Mouse (Mus musculus): ENCODE data around the gene Ostn. TPM values are rescaled to one million over a fixed set of nuclear protein-coding genes. Genes with fewer than 3 reads are reported as not detected.
"Not testable (repeated sequence)": the region's sequence is repeated elsewhere in the genome, so short reads cannot be mapped to it uniquely, and the experiment has no call there.

The Ostn gene
- not detected in 2 replicates for polyA plus RNA-seq (2014; fragmentation: Nextera tagmentation; extraction: Ambion mirVana)

GRCm38 (mm10) chr16:27307189-27307588 is at the start of gene Ostn:
Ostn (plus strand) TSS chr16:27307489.
- not testable (repeated sequence) for H3K27me3 ChIP-seq (replicated peaks; ENCODE audit: control insufficient read depth, insufficient read depth, low read length); H3K4me2 ChIP-seq (ENCODE audit: low read length); H3K27ac ChIP-seq (ENCODE audit: low read depth); ATAC-seq (replicated peaks; ENCODE audit: low FRiP score, low TSS enrichment, low read depth); H3K4me1 ChIP-seq (replicated peaks; ENCODE audit: control insufficient read depth, insufficient read depth, low read length); H3K9me3 ChIP-seq (ENCODE audit: control insufficient read depth, low read length); H3K4me3 ChIP-seq (ENCODE audit: low read depth, low read length); DNase-seq (ENCODE audit: low spot score); H3K9ac ChIP-seq (ENCODE audit: low read length); H3K36me3 ChIP-seq (ENCODE audit: control insufficient read depth, insufficient read depth, low read length)
- WGBS, result 64% methylated on average over 4 of the region's 4 CpGs

- no peak for DNase-seq (ENCODE audit: low spot score)
- H3K9me3 ChIP-seq (ENCODE audit: control insufficient read depth, low read length), result no peaks in the 10 kb centered on the region
- H3K4me3 ChIP-seq (ENCODE audit: low read depth, low read length), result no peak overlapping the region
- H3K27me3 ChIP-seq (replicated peaks; ENCODE audit: control insufficient read depth, insufficient read depth, low read length), result no peaks in the 10 kb centered on the region
- H3K4me2 ChIP-seq (ENCODE audit: low read length), result no peak overlapping the region
- no peaks in the 10 kb centered on the region for H3K36me3 ChIP-seq (ENCODE audit: control insufficient read depth, insufficient read depth, low read length)
- no peaks in the 10 kb centered on the region for H3K4me1 ChIP-seq (replicated peaks; ENCODE audit: control insufficient read depth, insufficient read depth, low read length)
- H3K27ac ChIP-seq (ENCODE audit: low read depth), result no peak overlapping the region
- ATAC-seq (replicated peaks; ENCODE audit: low FRiP score, low TSS enrichment, low read depth), result no peak
- H3K9ac ChIP-seq (ENCODE audit: low read length), result no peak overlapping the region
- 69% methylated on average over 4 of the region's 4 CpGs for whole genome bisulfite sequencing
Measured at GRCm38 (mm10) chr16:27268748-27269147, 38.5 kb upstream of the Ostn start.

- Histone ChIP-seq H3K27me3 (replicated peaks; ENCODE audit: control insufficient read depth, insufficient read depth, low read length) (no peaks in the 10 kb centered on the region), H3K4me3 (ENCODE audit: low read depth, low read length) (no peak overlapping the region), H3K27ac (ENCODE audit: low read depth) (no peak overlapping the region), H3K9ac (ENCODE audit: low read length) (no peak overlapping the region), H3K4me2 (ENCODE audit: low read length) (no peak overlapping the region), H3K36me3 (ENCODE audit: control insufficient read depth, insufficient read depth, low read length) (no peaks in the 10 kb centered on the region), H3K9me3 (ENCODE audit: control insufficient read depth, low read length) (no peaks in the 10 kb centered on the region), H3K4me1 (replicated peaks; ENCODE audit: control insufficient read depth, insufficient read depth, low read length) (no peaks in the 10 kb centered on the region)
- no peak for ATAC-seq (replicated peaks; ENCODE audit: low FRiP score, low TSS enrichment, low read depth)
- WGBS, result 90% methylated on average over 3 of the region's 3 CpGs
- DNase-seq (ENCODE audit: low spot score), result no peak
Measured at GRCm38 (mm10) chr16:27287410-27287809, 19.9 kb upstream of the Ostn start.

DNA sequence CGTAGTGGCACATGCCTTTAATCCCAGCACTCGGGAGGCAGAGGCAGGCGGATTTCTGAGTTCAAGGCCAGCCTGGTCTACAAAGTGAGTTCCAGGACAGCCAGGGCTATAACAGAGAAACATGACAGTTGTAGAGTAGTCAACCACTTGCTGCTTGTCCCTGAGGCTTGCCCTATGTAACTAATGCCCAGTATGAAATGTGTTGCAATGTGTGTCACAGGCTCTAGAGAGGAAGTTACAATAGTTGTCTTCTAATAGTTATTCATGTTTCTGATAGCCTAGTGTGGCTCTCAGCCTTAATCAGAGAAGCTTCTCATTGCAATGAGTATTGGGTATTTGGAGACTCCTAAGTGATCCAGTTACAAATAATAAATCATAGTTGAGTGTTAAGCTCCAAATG is 10.8 kb upstream of the Ostn start:
- H3K4me1 ChIP-seq (replicated peaks; ENCODE audit: control insufficient read depth, insufficient read depth, low read length), result no peaks in the 10 kb centered on the region
- no peak overlapping the region for H3K27ac ChIP-seq (ENCODE audit: low read depth)
- no peak overlapping the region for H3K9ac ChIP-seq (ENCODE audit: low read length)
- H3K4me2 ChIP-seq (ENCODE audit: low read length), result no peak overlapping the region
- H3K9me3 ChIP-seq (ENCODE audit: control insufficient read depth, low read length), result no peaks in the 10 kb centered on the region
- H3K27me3 ChIP-seq (replicated peaks; ENCODE audit: control insufficient read depth, insufficient read depth, low read length), result no peaks in the 10 kb centered on the region
- ATAC-seq (replicated peaks; ENCODE audit: low FRiP score, low TSS enrichment, low read depth) (no peak), DNase-seq (ENCODE audit: low spot score) (no peak)
- H3K4me3 ChIP-seq (ENCODE audit: low read depth, low read length), result no peak overlapping the region
- no peaks in the 10 kb centered on the region for H3K36me3 ChIP-seq (ENCODE audit: control insufficient read depth, insufficient read depth, low read length)
- WGBS, result 87% methylated on average over 3 of the region's 3 CpGs

DNA sequence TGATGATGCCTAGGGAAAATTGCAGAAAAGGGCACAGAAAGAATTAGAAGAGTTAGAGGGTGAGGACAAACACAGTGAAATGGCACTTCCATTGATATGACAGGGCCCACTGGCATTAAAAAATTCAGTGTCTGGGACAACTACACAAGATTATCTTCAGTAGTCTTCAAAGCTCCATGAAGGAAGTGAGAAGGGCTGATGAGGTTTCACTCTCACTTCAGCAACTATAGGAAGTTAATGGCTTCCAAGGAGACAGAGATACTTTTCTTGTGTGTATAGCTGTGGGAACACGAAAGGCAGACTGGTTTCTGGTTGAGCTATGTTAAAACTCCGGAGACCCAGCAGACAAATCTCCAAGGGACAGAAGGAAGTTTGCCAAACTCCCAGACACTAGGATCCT is 10.4 kb upstream of the Ostn start:
- H3K9me3 ChIP-seq (ENCODE audit: control insufficient read depth, low read length), result no peaks in the 10 kb centered on the region
- H3K4me2 ChIP-seq (ENCODE audit: low read length), result no peak overlapping the region
- DNase-seq (ENCODE audit: low spot score), result no peak
- H3K27me3 ChIP-seq (replicated peaks; ENCODE audit: control insufficient read depth, insufficient read depth, low read length), result no peaks in the 10 kb centered on the region
- no peaks in the 10 kb centered on the region for H3K36me3 ChIP-seq (ENCODE audit: control insufficient read depth, insufficient read depth, low read length)
- no peak for ATAC-seq (replicated peaks; ENCODE audit: low FRiP score, low TSS enrichment, low read depth)
- no peak overlapping the region for H3K4me3 ChIP-seq (ENCODE audit: low read depth, low read length)
- H3K27ac ChIP-seq (ENCODE audit: low read depth), result no peak overlapping the region
- no peaks in the 10 kb centered on the region for H3K4me1 ChIP-seq (replicated peaks; ENCODE audit: control insufficient read depth, insufficient read depth, low read length)
- WGBS, result 77% methylated on average over 2 of the region's 2 CpGs
- no peak overlapping the region for H3K9ac ChIP-seq (ENCODE audit: low read length)

DNA sequence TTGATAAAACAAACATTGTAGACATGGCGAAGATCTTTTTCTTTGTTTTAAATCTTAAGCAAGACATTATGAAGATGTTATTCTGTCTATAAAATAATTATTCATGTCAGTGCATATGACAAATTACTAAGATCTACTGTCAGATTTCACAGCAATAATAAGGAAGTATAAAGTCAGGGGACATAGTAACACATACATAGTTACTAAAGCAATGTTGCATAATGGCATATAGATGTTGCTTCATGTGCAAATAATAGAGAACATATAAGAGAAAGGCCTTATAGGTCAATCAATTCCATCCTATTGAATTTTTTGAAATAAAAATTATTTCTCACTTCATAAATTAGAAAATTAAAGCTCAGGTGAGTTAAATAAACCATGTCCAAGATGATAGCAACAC is 11.8 kb downstream of the Ostn start:
- Histone ChIP-seq H3K4me1 (replicated peaks; ENCODE audit: control insufficient read depth, insufficient read depth, low read length) (no peaks in the 10 kb centered on the region), H3K4me3 (ENCODE audit: low read depth, low read length) (no peak overlapping the region), H3K27ac (ENCODE audit: low read depth) (no peak overlapping the region), H3K27me3 (replicated peaks; ENCODE audit: control insufficient read depth, insufficient read depth, low read length) (no peaks in the 10 kb centered on the region), H3K36me3 (ENCODE audit: control insufficient read depth, insufficient read depth, low read length) (no peaks in the 10 kb centered on the region), H3K9me3 (ENCODE audit: control insufficient read depth, low read length) (no peaks in the 10 kb centered on the region), H3K9ac (ENCODE audit: low read length) (no peak overlapping the region), H3K4me2 (ENCODE audit: low read length) (no peak overlapping the region)
- DNase-seq (ENCODE audit: low spot score), result no peak
- 79% methylated on average over 1 of the region's 1 CpGs for WGBS
- ATAC-seq (replicated peaks; ENCODE audit: low FRiP score, low TSS enrichment, low read depth), result no peak

GRCm38 (mm10) chr16:27322047-27322446 is 14.8 kb downstream of the Ostn start:
- Histone ChIP-seq H3K4me1 (replicated peaks; ENCODE audit: control insufficient read depth, insufficient read depth, low read length) (no peaks in the 10 kb centered on the region), H3K9ac (ENCODE audit: low read length) (no peak overlapping the region), H3K27ac (ENCODE audit: low read depth) (no peak overlapping the region), H3K27me3 (replicated peaks; ENCODE audit: control insufficient read depth, insufficient read depth, low read length) (no peaks in the 10 kb centered on the region), H3K9me3 (ENCODE audit: control insufficient read depth, low read length) (no peaks in the 10 kb centered on the region), H3K4me2 (ENCODE audit: low read length) (no peak overlapping the region), H3K36me3 (ENCODE audit: control insufficient read depth, insufficient read depth, low read length) (no peaks in the 10 kb centered on the region), H3K4me3 (ENCODE audit: low read depth, low read length) (no peak overlapping the region)
- DNase-seq (ENCODE audit: low spot score) (no peak), ATAC-seq (replicated peaks; ENCODE audit: low FRiP score, low TSS enrichment, low read depth) (no peak)

DNA sequence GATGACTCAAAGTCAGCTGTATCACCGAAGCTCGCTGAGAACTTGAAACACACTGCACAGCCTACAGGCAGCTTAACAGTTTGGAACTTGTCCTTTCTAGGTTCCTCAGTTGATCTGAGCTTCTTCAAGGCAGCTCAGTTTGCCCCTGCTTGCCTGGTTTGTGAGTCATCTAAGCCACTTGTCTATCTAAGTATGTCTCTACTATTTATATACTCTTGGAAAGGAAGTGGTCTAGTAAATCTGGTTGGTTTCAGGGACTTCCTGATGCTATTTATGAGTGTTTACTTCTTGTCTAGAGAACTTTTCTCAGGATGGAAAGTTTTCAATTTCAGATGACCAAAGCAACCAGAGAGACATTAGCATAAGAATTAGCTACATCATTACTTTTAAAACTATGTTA is 19.2 kb downstream of the Ostn start:
- no peaks in the 10 kb centered on the region for H3K27me3 ChIP-seq (replicated peaks; ENCODE audit: control insufficient read depth, insufficient read depth, low read length)
- WGBS, result 89% methylated on average over 2 of the region's 2 CpGs
- ATAC-seq (replicated peaks; ENCODE audit: low FRiP score, low TSS enrichment, low read depth), result no peak

DNA sequence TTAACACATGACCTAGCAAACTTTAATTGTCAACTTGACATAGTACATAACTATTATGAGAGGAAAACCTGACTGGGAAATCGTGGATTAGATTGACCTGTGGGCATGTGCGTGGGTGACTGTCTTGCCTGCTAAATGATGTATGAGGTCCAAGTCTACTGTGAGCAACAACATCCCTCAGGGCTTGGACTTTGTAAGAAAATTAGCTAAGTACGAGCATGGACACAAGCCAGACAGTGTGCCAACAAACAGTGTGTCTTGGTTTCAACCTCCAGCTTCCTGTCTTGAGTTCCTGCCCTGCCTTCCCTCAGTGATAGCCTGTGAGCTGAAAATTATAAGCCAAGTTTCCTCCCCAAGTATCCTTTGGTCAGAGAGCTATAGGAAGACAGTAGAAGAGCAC is 40.2 kb downstream of the Ostn start:
- H3K27ac ChIP-seq (ENCODE audit: low read depth), result no peak overlapping the region
- H3K9ac ChIP-seq (ENCODE audit: low read length), result no peak overlapping the region
- DNase-seq (ENCODE audit: low spot score), result no peak
- H3K27me3 ChIP-seq (replicated peaks; ENCODE audit: control insufficient read depth, insufficient read depth, low read length), result no peaks in the 10 kb centered on the region
- H3K36me3 ChIP-seq (ENCODE audit: control insufficient read depth, insufficient read depth, low read length), result no peaks in the 10 kb centered on the region
- H3K4me3 ChIP-seq (ENCODE audit: low read depth, low read length), result no peak overlapping the region
- H3K4me2 ChIP-seq (ENCODE audit: low read length), result no peak overlapping the region
- no peak for ATAC-seq (replicated peaks; ENCODE audit: low FRiP score, low TSS enrichment, low read depth)
- 72% methylated on average over 3 of the region's 3 CpGs for WGBS
- H3K4me1 ChIP-seq (replicated peaks; ENCODE audit: control insufficient read depth, insufficient read depth, low read length), result no peaks in the 10 kb centered on the region
- no peaks in the 10 kb centered on the region for H3K9me3 ChIP-seq (ENCODE audit: control insufficient read depth, low read length)

More for the DNA sequence above, 19.2 kb downstream of the Ostn start:
- H3K4me3 ChIP-seq (ENCODE audit: low read depth, low read length), result no peak overlapping the region
- no peaks in the 10 kb centered on the region for H3K36me3 ChIP-seq (ENCODE audit: control insufficient read depth, insufficient read depth, low read length)
- H3K9ac ChIP-seq (ENCODE audit: low read length), result no peak overlapping the region
- H3K27ac ChIP-seq (ENCODE audit: low read depth), result no peak overlapping the region
- no peaks in the 10 kb centered on the region for H3K4me1 ChIP-seq (replicated peaks; ENCODE audit: control insufficient read depth, insufficient read depth, low read length)
- no peak for DNase-seq (ENCODE audit: low spot score)
- H3K9me3 ChIP-seq (ENCODE audit: control insufficient read depth, low read length), result no peaks in the 10 kb centered on the region
- no peak overlapping the region for H3K4me2 ChIP-seq (ENCODE audit: low read length)

Measured in intestine, embryonic 14.5 days (tissue).